Mouse (Mus musculus) cerebellum, postnatal 4 days (tissue): ENCODE data around the gene Shpk.

Source experiments
- DNase-seq, 2 experiments: peaks; one replicate each; pipeline ENCODE4 v3.0.0; 2022; ENCODE audit warnings: low spot score in 2 of 2, mixed read lengths in 1 of 2

The Shpk gene

DNA sequence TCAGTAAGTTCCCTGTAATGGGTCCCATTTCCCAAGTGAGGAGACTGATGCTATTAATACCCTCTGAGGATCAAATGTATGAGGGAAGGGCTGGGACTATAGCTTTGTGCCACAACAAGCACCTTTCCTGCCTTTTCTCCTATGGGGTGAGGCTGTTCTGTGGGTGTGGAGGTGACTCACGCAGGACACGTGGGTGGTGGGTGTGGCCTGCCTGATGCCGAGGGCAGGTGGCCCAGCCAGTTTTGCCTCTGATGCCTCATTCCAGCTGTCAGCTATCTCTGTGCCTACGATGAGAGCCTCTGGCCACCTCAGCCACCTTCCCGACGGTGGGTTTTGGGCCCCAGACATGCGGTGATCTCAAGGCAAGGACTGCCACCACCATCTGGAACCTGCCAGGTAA is 68.0 kb downstream of the Shpk start, which contains the start of gene Trpv3:
Gene Trpv3, plus strand, starts transcription at position 122 of the 400 bp plus-strand sequence.
- no peak for DNase-seq
